Mouse (Mus musculus): ENCODE measurements at regions not wholly inside any gene's neighbourhood (a gene's known extent, or its start where the extent isn't known, plus 50 kb on each side); places are given as distances from the start of the nearest gene placed in this dataset.

- DNase-seq (ENCODE audit: low spot score): no peak
Observed at GRCm38 (mm10) chr9:115680703-115681576, 228.3 kb upstream of the Gadl1 start.

DNA sequence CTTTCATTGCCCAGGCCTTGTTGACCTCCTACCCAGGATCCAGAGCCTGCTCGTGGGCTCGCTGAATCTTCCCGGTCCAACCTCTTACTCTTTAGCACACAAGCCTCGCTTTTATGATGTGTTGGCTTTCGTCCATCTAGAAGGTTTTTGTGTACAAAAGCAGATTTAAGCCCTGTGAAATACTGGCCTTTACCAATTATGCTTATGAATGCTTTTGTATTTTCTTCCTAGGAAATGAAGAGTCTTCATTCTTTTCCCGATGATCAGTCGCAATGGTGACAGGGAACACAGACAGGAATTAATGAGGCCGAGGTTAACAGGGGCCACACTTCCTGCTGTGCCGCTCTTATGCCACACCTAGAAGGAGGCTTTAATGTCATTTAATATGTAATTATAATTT is 227.4 kb upstream of the Gadl1 start:
- no peak for DNase-seq (ENCODE audit: low spot score)

DNA sequence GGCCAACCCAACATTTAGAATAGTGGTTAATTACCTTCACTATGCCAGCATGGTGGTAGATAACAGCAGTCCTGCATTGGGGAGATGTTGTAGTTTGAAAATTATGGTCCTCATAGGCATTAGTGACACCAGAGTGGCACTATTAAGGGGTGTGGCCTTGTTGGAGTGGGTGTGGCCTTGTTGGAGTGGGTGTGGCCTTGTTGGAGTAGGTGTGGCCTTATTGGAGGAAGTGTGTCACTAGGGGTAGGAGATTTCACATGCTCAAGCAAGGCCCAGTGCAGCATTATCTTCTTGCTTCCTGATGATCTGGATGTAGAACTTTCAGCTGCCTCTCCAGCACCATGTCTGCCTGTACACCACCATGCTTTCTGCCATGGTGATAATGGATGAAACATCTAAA is 225.3 kb upstream of the Gadl1 start:
- no peak for DNase-seq (ENCODE audit: low spot score)

DNA sequence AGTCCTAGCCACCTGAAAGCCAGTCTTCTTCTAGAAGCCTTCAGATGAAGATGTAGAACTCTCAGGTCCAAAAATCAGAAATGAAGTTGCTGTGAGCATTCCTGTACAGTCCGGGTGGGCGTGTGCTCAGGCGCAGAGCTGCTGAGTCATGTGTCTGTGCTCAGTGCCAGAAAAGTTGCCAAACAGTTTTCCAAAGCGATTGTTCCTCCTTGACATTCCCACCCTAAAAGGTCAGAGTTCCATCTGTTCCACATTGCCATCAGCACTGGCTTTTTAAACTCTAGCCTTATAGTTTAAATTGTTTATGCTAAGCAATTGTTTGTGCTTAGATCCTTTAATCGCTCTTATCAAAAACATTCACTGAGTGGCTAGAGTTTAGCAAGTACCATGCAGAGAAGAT is 222.7 kb upstream of the Gadl1 start:
- DNase-seq (ENCODE audit: low spot score): no peak

DNA sequence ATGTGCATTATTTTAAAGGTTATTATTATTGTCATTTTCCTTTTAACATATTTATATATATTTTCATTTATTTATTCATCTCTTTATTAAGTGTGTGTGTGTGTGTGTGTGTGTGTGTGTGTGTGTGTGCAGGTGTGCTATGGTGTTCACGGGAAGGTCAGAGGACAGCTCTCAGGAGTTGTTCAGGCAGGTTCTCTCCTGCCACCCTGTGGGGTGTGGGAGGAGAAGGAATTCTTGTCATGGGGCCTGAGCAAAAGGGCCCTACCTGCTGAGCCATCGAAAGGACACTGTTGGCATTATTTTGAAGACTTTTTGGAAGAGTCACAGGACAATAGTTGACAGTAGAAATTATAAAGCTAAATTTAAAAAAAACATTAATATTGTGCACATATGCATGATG is 216.4 kb upstream of the Gadl1 start:
- no peak for DNase-seq (ENCODE audit: low spot score)

DNA sequence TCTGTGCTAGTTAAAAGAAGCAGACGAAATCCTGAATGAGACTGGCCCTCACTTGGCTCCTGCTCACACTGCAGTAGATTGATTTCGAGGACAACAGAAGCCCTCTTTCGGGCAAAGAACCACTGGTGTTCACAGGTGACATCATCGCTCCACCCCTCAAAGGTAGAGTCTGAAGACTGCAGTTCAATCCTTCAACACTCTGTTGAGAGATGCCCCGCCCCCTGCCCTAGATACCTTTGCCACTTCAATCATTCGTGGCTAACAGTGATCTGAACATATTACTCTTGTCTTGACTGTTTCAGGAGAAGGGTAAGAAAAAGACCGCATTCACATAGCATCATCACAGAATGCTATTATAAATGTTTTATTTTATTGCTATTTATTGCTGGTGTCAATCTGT is 205.5 kb upstream of the Gadl1 start:
- no peak for DNase-seq (ENCODE audit: low spot score)

GRCm38 (mm10) chr9:115704249-115704648 is 205.0 kb upstream of the Gadl1 start:
- DNase-seq (ENCODE audit: low spot score): peak; percentile 55

DNA sequence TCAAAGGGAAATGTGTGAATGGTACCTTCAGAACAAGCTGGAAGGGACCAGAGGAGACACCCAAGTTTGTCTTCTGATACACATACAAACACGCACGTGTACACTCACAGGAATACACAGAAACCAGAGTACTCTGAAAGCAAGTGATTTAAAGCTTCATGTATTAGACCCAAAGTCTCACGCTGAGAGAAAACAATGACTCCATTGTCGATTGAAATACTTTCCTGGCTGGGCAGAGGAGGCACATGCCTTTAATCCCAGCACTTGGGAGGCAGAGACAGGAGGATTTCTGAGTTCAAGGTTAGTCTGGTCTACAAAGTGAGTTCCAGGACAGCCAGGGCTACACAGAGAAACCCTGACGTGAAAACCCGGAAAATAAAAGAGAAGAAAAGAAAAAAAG is 203.5 kb upstream of the Gadl1 start:
- DNase-seq (ENCODE audit: low spot score): no peak

DNA sequence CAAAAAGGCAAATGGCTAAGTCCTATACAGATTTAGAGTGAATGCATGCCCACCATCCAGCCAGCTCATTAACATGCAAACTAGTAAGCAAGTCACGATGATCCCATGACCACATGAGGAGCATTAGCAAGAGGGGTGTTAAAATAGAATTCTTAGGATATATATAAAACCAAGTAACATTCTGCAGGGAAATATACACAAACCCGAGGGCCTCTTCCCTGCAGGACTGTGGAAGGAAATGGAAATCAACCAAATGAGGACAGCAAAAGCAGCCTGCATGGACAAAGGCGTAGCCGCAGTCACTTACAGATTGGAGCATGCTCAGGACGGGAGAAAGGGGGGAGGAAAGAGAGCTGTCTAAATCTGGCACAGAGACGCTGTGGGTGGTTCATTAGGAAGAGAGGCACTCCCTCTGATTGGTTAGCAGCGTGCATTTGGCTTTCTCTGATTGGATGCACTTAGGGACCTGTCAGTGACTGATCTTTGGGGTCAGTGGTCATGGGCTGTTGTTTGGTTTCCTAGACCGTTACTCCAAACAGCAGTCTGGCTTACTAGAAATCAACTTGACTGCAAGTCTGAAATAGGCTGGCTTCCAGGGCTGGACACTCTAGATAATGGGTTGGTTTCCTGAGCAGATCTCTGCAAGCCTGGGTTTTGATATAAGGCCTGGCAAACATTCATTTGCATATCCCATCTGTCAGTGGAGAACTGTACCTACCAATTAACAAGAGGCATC is 200.9 kb upstream of the Gadl1 start:
- no peak for DNase-seq (ENCODE audit: low spot score)

GRCm38 (mm10) chr9:115710039-115710739 is 199.1 kb upstream of the Gadl1 start:
- DNase-seq (ENCODE audit: low spot score): no peak

- no peak for DNase-seq (ENCODE audit: low spot score)
Observed at GRCm38 (mm10) chr9:115720306-115720705, 188.9 kb upstream of the Gadl1 start.

DNA sequence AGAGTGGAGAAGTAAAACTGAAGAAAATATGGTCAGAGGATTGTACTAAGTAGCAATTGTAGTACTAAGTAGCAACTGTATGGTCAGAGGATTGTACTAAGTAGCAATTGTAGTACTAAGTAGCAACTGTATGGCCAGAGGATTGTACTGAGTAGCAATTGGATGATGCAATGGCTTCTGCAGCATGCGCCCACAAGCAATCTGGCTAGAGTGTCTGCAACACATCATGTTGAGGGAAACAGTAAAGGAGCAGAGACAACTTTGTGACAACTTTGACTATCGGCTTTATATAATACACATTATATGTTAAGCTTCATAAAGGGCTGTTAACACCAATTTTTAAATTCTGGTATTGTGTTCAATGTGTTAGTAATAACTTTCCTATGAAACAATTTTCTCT is 188.4 kb upstream of the Gadl1 start:
- no peak for DNase-seq (ENCODE audit: low spot score)

DNA sequence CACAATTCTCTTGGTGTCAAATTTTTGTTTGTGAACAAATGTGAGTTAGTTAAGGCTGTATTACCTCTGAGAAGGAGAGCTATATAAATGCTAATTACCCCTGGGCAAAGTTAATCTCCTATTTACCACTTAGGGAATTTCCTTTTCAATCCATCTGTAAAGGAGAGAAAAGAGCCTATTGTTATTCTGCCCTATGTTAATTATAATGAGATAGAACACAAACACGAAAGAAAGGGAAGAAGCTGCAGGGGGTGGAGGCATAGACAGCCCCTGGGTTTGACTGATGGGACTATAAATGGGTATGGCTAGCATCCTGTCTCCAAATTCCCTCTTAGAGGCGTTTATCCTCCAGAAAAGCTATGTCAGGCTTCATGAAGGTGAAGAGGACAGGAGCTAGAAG is 185.2 kb upstream of the Gadl1 start:
- DNase-seq (ENCODE audit: low spot score): no peak

GRCm38 (mm10) chr9:115727361-115727760 is 181.9 kb upstream of the Gadl1 start:
- DNase-seq (ENCODE audit: low spot score): no peak

- DNase-seq (ENCODE audit: low spot score): no peak
Observed at GRCm38 (mm10) chr9:115731557-115731956, 177.7 kb upstream of the Gadl1 start.

GRCm38 (mm10) chr9:115733104-115733503 is 176.2 kb upstream of the Gadl1 start:
- DNase-seq (ENCODE audit: low spot score): no peak

DNA sequence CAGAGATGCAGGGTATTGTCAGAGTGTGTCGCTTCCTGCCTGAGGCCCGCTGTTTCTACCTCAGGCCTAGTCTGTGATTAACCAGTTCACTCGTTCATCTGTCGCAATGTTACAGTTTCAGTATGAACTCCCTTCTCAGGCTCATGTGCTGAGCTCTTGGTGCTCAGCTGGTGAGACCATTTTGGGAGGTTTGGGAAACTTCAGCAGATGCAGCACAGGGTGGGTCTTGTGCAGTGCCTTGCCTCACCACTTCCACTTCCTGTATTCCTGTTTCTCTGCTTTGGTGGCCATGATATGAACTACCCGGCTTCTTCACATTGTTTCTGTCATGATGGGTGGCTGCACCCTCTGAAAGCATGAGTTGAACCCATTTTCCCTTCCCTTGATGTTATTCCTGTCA is 169.3 kb upstream of the Gadl1 start:
- DNase-seq (ENCODE audit: low spot score): no peak

DNA sequence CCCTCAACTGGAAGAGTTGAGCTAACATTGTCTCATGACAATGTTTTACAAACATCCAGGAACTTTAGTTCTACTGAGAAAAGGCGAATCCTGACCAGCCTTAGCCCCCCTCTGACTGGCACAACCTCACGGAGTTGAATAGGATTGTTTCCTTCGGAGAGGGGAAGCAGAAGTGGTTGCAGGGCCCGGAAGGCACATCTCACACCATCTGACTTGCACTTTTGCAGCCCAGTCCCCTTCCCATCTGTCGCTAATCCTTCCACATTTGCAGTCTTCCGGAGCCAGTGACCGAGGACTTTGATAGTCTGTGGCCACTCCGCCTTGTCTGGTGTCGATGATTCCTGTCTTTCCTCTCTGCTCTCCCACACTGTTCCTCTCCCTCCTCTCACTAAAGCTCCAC is 162.8 kb upstream of the Gadl1 start:
- no peak for DNase-seq (ENCODE audit: low spot score)

DNA sequence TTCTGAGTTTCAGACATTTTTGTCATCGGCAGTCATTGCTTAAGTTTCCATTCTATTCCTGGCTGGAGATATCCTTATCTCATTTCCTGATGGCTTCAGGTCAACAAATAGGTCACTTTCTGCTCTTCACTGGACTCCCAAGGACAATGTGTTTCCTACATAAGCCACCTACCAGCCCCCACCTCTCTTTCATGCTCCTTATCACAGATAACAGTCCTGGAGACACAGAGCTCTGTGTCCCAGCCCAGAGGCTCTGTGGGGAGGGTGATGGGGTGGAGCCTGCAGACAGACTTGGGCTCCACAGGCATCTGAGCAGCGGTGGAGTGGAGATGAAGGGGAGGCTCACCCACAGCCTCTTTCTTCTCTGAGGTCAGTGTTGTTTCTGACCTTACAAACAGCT is 148.8 kb upstream of the Gadl1 start:
- DNase-seq (ENCODE audit: low spot score): no peak

GRCm38 (mm10) chr9:115764136-115764535 is 145.1 kb upstream of the Gadl1 start:
- DNase-seq (ENCODE audit: low spot score): no peak

GRCm38 (mm10) chr9:115766471-115766870 is 142.8 kb upstream of the Gadl1 start:
- no peak for DNase-seq (ENCODE audit: low spot score)

GRCm38 (mm10) chr9:115775112-115775511 is 134.1 kb upstream of the Gadl1 start:
- DNase-seq (ENCODE audit: low spot score): no peak

GRCm38 (mm10) chr9:115775858-115776257 is 133.4 kb upstream of the Gadl1 start:
- no peak for DNase-seq (ENCODE audit: low spot score)
